Mouse (Mus musculus) ES-E14 (cell line): Measurements from ENCODE around the gene Epb41l2.

Experiments
- CHD2 ChIP-seq: IDR thresholded peaks from 2 replicates; pipeline ENCODE4 v1.6.1; 2014; ENCODE audit warnings: mild to moderate bottlenecking, low read depth, low read length, inconsistent platforms
- HCFC1 ChIP-seq: IDR thresholded peaks from 2 replicates; pipeline ENCODE4 v1.6.1; 2012; ENCODE audit warnings: low read length, inconsistent platforms, borderline replicate concordance; ENCODE audit not compliant: insufficient read depth
- MAFK ChIP-seq: IDR thresholded peaks from 2 replicates; pipeline ENCODE4 v1.6.1; 2014; ENCODE audit warnings: mild to moderate bottlenecking, low read depth, low read length, inconsistent platforms; ENCODE audit not compliant: insufficient read depth
- ZC3H11A ChIP-seq: IDR thresholded peaks from 2 replicates; pipeline ENCODE4 v1.6.1; 2012; ENCODE audit warnings: low read depth, mild to moderate bottlenecking, inconsistent platforms, low read length, borderline replicate concordance
- ZNF384 ChIP-seq: IDR thresholded peaks from 2 replicates; pipeline ENCODE4 v1.6.1; 2012; ENCODE audit warnings: low read depth, low read length, inconsistent platforms

GRCm38 (mm10) chr10:25401356-25401755 is 41.8 kb downstream of the Epb41l2 start:
- TF ChIP-seq CHD2 (no peak), ZNF384 (no peak), MAFK (no peak), HCFC1 (no peak), ZC3H11A (no peak)
